In genomic region chr9:110753773-110754172, GRCm38 (mm10) we compare ENCODE assay signal across 29 mouse cellular contexts. TPM values are rescaled to one million over a fixed set of nuclear protein-coding genes. Genes with fewer than 3 reads are reported as not detected.
DNase-seq lines count a peak whose midpoint lies in the region; ATAC-seq and TF ChIP-seq lines count a peak whose summit lies in the region.
"Had no signal": no experiment of that assay in that cellular context is flagged by ENCODE, and none has a peak within 500 bp of the region (broad histone marks: within the 10 kb centered on the region; RNA-seq: fewer than 3 reads in every experiment).

No protein-coding gene starts in this region.

- no peak for TF ChIP-seq CTCF in heart, adult 2 months (IDR thresholded peaks at IDR 0.05)

- no peaks in the 10 kb centered on the region for H3K27me3 ChIP-seq in heart, adult 2 months (ENCODE audit: control insufficient read depth, insufficient read depth, low read length)
- H3K27me3 ChIP-seq in kidney, embryonic 15.5 days: no peaks in the 10 kb centered on the region
- H3K27me3 ChIP-seq in embryonic facial prominence, embryonic 10.5 days (replicated peaks; ENCODE audit: low read depth, poor library complexity, severe bottlenecking): peaks cover 29% of the 10 kb centered on the region
- H3K27me3 ChIP-seq: embryonic facial prominence, embryonic 13.5 days; forebrain, embryonic 15.5 days; hindbrain, embryonic 15.5 days had no signal

- no peak overlapping the region for H3K4me2 ChIP-seq in kidney, embryonic 15.5 days
- H3K4me2 ChIP-seq: embryonic facial prominence, embryonic 13.5 days; forebrain, embryonic 12.5 days; forebrain, embryonic 15.5 days; hindbrain, embryonic 12.5 days; hindbrain, embryonic 15.5 days had no signal

- 0 out of 2 replicates have a peak, but pooled peaks have one; percentile 19 for TF ChIP-seq EP300 in heart, adult 2 months (IDR thresholded peaks at IDR 0.05; ENCODE audit: insufficient read depth, low read depth, low read length)

- no peak overlapping the region for H3K9ac ChIP-seq in heart, adult 2 months (ENCODE audit: low read depth, low read length)
- H3K9ac ChIP-seq in kidney, embryonic 15.5 days: no peak overlapping the region
- H3K9ac ChIP-seq: embryonic facial prominence, embryonic 13.5 days; forebrain, embryonic 12.5 days; forebrain, embryonic 15.5 days; hindbrain, embryonic 12.5 days; hindbrain, embryonic 15.5 days had no signal

- no peak for TF ChIP-seq POLR2A in heart, adult 2 months (IDR thresholded peaks at IDR 0.05; ENCODE audit: insufficient read depth, low read depth, low read length)

- intact Hi-C loops in heart, adult 2 months (cut with DNase I): no loop called here
- intact Hi-C loops in heart, postnatal 36 days (cut with DNase I): no loop called here

- no peaks in the 10 kb centered on the region for H3K79me2 ChIP-seq in heart, adult 2 months (replicated peaks; ENCODE audit: control insufficient read depth, insufficient read depth, low read length)

- H3K4me1 ChIP-seq in heart, adult 2 months (ENCODE audit: control insufficient read depth, insufficient read depth, low read length): peaks cover 15% of the 10 kb centered on the region
- peaks cover 47% of the 10 kb centered on the region for H3K4me1 ChIP-seq in kidney, embryonic 15.5 days
- H3K4me1 ChIP-seq in embryonic facial prominence, embryonic 10.5 days: peaks cover 33% of the 10 kb centered on the region
- H3K4me1 ChIP-seq: forebrain, embryonic 15.5 days; hindbrain, embryonic 12.5 days; hindbrain, embryonic 15.5 days had no signal

- no peaks in the 10 kb centered on the region for H3K36me3 ChIP-seq in heart, adult 2 months (ENCODE audit: control insufficient read depth, insufficient read depth, low read length)
- no peaks in the 10 kb centered on the region for H3K36me3 ChIP-seq in kidney, embryonic 15.5 days
- H3K36me3 ChIP-seq in embryonic facial prominence, embryonic 10.5 days (replicated peaks): no peaks in the 10 kb centered on the region
- H3K36me3 ChIP-seq: embryonic facial prominence, embryonic 13.5 days; forebrain, embryonic 12.5 days; forebrain, embryonic 15.5 days; hindbrain, embryonic 12.5 days; hindbrain, embryonic 15.5 days had no signal

- ATAC-seq in kidney, embryonic 15.5 days (replicated peaks; ENCODE audit: low FRiP score): no peak
- ATAC-seq: CD4-positive, CD25-positive, alpha-beta regulatory T cell, adult 4 months; forebrain, embryonic 15.5 days had no signal

- H3K4me3 ChIP-seq in heart, adult 2 months: no peak overlapping the region
- no peak overlapping the region for H3K4me3 ChIP-seq in kidney, embryonic 15.5 days (replicated peaks)
- no peak overlapping the region for H3K4me3 ChIP-seq in embryonic facial prominence, embryonic 10.5 days
- H3K4me3 ChIP-seq: embryonic facial prominence, embryonic 13.5 days; erythroblast, embryonic 14.5 days; forebrain, embryonic 12.5 days; forebrain, embryonic 15.5 days; hindbrain, embryonic 12.5 days; hindbrain, embryonic 15.5 days had no signal

- WGBS in heart, adult 2 months: 44% methylated on average over 4 of the region's 4 CpGs
- 73% methylated on average over 4 of the region's 4 CpGs for WGBS in kidney, embryonic 15.5 days
- WGBS in embryonic facial prominence, embryonic 10.5 days: 81% methylated on average over 4 of the region's 4 CpGs

- H3K27ac ChIP-seq in heart, adult 2 months: no peak overlapping the region
- no peak overlapping the region for H3K27ac ChIP-seq in kidney, embryonic 15.5 days
- H3K27ac ChIP-seq in embryonic facial prominence, embryonic 10.5 days (replicated peaks): 0 out of 2 replicates have a peak overlapping the region, but pooled peaks have one; percentile 51
- H3K27ac ChIP-seq: embryonic facial prominence, embryonic 13.5 days; forebrain, embryonic 12.5 days; forebrain, embryonic 15.5 days; hindbrain, embryonic 12.5 days; hindbrain, embryonic 15.5 days had no signal

- no peak for DNase-seq in heart, adult 2 months
- DNase-seq in heart, postnatal 36 days: no peak
- DNase-seq in kidney, adult 9 months: peak; percentile 27
- DNase-seq in embryonic facial prominence, embryonic 10.5 days (ENCODE audit: low spot score): no peak
- DNase-seq in lung, adult 18-20 months: no peak
- DNase-seq: adrenal gland, adult 2 months; adrenal gland, postnatal 14 days; cerebellum, adult 11 months; cerebellum, adult 2 months; cerebellum, adult 9-11 months; cerebellum, postnatal 25 days; gastrocnemius, postnatal 25 days had no signal

- H3K9me3 ChIP-seq in kidney, embryonic 15.5 days (replicated peaks): no peaks in the 10 kb centered on the region
- no peaks in the 10 kb centered on the region for H3K9me3 ChIP-seq in embryonic facial prominence, embryonic 10.5 days
- H3K9me3 ChIP-seq: embryonic facial prominence, embryonic 13.5 days; forebrain, embryonic 12.5 days; forebrain, embryonic 15.5 days; hindbrain, embryonic 12.5 days; hindbrain, embryonic 15.5 days had no signal

RNA-seq across cellular contexts. Expression of gene Pth1r, which starts 6.8 kb away (rescaled TPM):
- 1 to 10 TPM; 6.0 to 7.0 TPM for total RNA-seq in heart, adult 2 months (2021)
- polyA plus RNA-seq in heart, adult 2 months (2012; rRNA removed): 10.3 and 12.6 TPM in 2 replicates
- total RNA-seq in heart, postnatal 36 days (2021): 1 to 10 TPM; 6.5 to 6.6 TPM
- polyA plus RNA-seq in kidney, embryonic 15.5 days (2015; fragmentation: Nextera tagmentation; extraction: Ambion mirVana): 67.1 and 70.1 TPM in 2 replicates
- 39.2 and 46.3 TPM in 2 replicates for polyA plus RNA-seq in embryonic facial prominence, embryonic 10.5 days (2016; fragmentation: Nextera tagmentation; extraction: Ambion mirVana)
- total RNA-seq: hematopoietic stem cell, adult 5-6 weeks had no signal
- polyA plus RNA-seq: CD4-positive, CD25-positive, alpha-beta regulatory T cell, adult 4 months; erythroblast, embryonic 14.5 days had no signal

RNA-seq across cellular contexts. Expression of gene Myl3, which starts 12.1 kb away (rescaled TPM):
- total RNA-seq in heart, adult 2 months (2021): over 10,000 TPM in 1 of 2 experiments, 1,000 to 10,000 TPM in 1; 9,326 to 11,139 TPM
- polyA plus RNA-seq in heart, adult 2 months (2012; rRNA removed): 9,227 and 12,279 TPM in 2 replicates
- over 10,000 TPM; 10,942 to 11,353 TPM for total RNA-seq in heart, postnatal 36 days (2021)
- polyA plus RNA-seq in kidney, embryonic 15.5 days (2015; fragmentation: Nextera tagmentation; extraction: Ambion mirVana): 1.8 and 3.9 TPM in 2 replicates
- 0.86 and 4.4 TPM in 2 replicates for polyA plus RNA-seq in embryonic facial prominence, embryonic 10.5 days (2016; fragmentation: Nextera tagmentation; extraction: Ambion mirVana)
- total RNA-seq: common myeloid progenitor, adult 5-6 weeks; hematopoietic stem cell, adult 5-6 weeks; MEL had no signal
- polyA plus RNA-seq: adrenal gland, adult 2 months; C2C12; CD4-positive, CD25-positive, alpha-beta regulatory T cell, adult 4 months; erythroblast, embryonic 14.5 days had no signal

RNA-seq across cellular contexts. Expression of gene Prss42, which starts 44.2 kb away (rescaled TPM):
- total RNA-seq in heart, adult 2 months (2021): not detected
- polyA plus RNA-seq in heart, adult 2 months (2012; rRNA removed): not detected in 2 replicates
- total RNA-seq in heart, postnatal 36 days (2021): not detected
- not detected in 2 replicates for polyA plus RNA-seq in kidney, embryonic 15.5 days (2015; fragmentation: Nextera tagmentation; extraction: Ambion mirVana)
- not detected in 2 replicates for polyA plus RNA-seq in embryonic facial prominence, embryonic 10.5 days (2016; fragmentation: Nextera tagmentation; extraction: Ambion mirVana)
- total RNA-seq: adrenal gland, adult 2 months; adrenal gland, postnatal 14 days; adrenal gland, postnatal 4 days; common myeloid progenitor, adult 5-6 weeks; gastrocnemius, adult 8-10 months; gastrocnemius, postnatal 25 days; hematopoietic stem cell, adult 5-6 weeks; MEL had no signal
- polyA plus RNA-seq: adrenal gland, adult 2 months; C2C12; CD4-positive, CD25-positive, alpha-beta regulatory T cell, adult 4 months; cerebellum, adult 2 months; embryonic facial prominence, embryonic 13.5 days; erythroblast, embryonic 14.5 days; forebrain, embryonic 12.5 days; forebrain, embryonic 15.5 days; heart, embryonic 14.5 days; heart, postnatal 0 days; hindbrain, embryonic 12.5 days; hindbrain, embryonic 15.5 days; intestine, embryonic 14.5 days had no signal

Comparison
In these comparisons a context has a peak if more than half of its experiments do, and no peak if none do; other contexts are left out.
1. RNA of gene Myl3, which starts 12.1 kb away (polyA plus RNA-seq): 9,227 to 12,279 TPM in heart, adult 2 months; 1.8 to 3.9 TPM in kidney, embryonic 15.5 days and 0.86 to 4.4 TPM in embryonic facial prominence, embryonic 10.5 days; every median in the first group is over 1,000 times any median in the second.